Mouse (Mus musculus) limb, embryonic 12.5 days (tissue): ENCODE results near the gene Psme2. TPM values are rescaled to one million over a fixed set of nuclear protein-coding genes. Genes with fewer than 3 reads are reported as not detected.

Experiments
- ATAC-seq: fragments of 200-750 bp; cut with Nextera tagmentation; 2 replicates; pipeline ENCODE4 v1.8.0; 2017; ENCODE audit warnings: low read depth, moderate TSS enrichment; ENCODE audit not compliant: insufficient number of reproducible peaks, insufficient read depth, low FRiP score, low TSS enrichment
- H3K27ac ChIP-seq: fragments of 300-500 bp; sonication (generic); 2 replicates; pipeline ENCODE4 v1.5.1; 2016; ENCODE audit warnings: mild to moderate bottlenecking, moderate library complexity
- H3K27me3 ChIP-seq: fragments of 300-500 bp; sonication (generic); 2 replicates; pipeline ENCODE4 v1.6.1; 2016; ENCODE audit warnings: mild to moderate bottlenecking, moderate library complexity
- H3K36me3 ChIP-seq: fragments of 300-500 bp; sonication (generic); 2 replicates; pipeline ENCODE4 v1.6.1; 2016; ENCODE audit warnings: mild to moderate bottlenecking, moderate library complexity
- H3K4me1 ChIP-seq: fragments of 300-500 bp; sonication (generic); replicated peaks from 2 replicates; pipeline ENCODE4 v1.6.1; 2016
- H3K4me2 ChIP-seq: fragments of 300-500 bp; sonication (generic); 2 replicates; pipeline ENCODE4 v1.6.1; 2016; ENCODE audit warnings: mild to moderate bottlenecking, moderate library complexity
- H3K4me3 ChIP-seq: fragments of 300-500 bp; sonication (generic); replicated peaks from 2 replicates; pipeline ENCODE4 v1.5.1; 2016; ENCODE audit warnings: mild to moderate bottlenecking
- H3K9ac ChIP-seq: fragments of 300-500 bp; sonication (generic); replicated peaks from 2 replicates; pipeline ENCODE4 v1.6.1; 2016; ENCODE audit warnings: mild to moderate bottlenecking, moderate library complexity
- H3K9me3 ChIP-seq: fragments of 300-500 bp; sonication (generic); 2 replicates; pipeline ENCODE4 v1.6.1; 2016; ENCODE audit warnings: mild to moderate bottlenecking, moderate library complexity
- WGBS: fragments of 180-500 bp; shearing (Covaris S2); methylation state at CpG from one replicate; pipeline ENCODE4 v1.1.7; 2016; 5-methylcytosine and 5-hydroxymethylcytosine counted together
- polyA plus RNA-seq: library from polyadenylated mRNA; unstranded; fragments of >200 nt; fragmentation: Nextera tagmentation; extraction: Ambion mirVana; gene quantifications from 2 replicates; pipeline ENCODE4 v1.2.1, GENCODE M21; 2016

The Psme2 gene
- polyA plus RNA-seq, 1 experiment from 2014 or later, result 260 TPM

- no peak for ATAC-seq
- Histone ChIP-seq H3K9me3 (no peaks in the 10 kb centered on the region), H3K4me2 (no peak overlapping the region), H3K27me3 (no peaks in the 10 kb centered on the region), H3K9ac (no peak overlapping the region), H3K4me1 (no peaks in the 10 kb centered on the region), H3K36me3 (peaks cover 55% of the 10 kb centered on the region), H3K4me3 (no peak overlapping the region), H3K27ac (no peak overlapping the region)
- WGBS, result 87% methylated on average over 6 of the region's 6 CpGs
These were observed 40.7 kb downstream of the Psme2 start for GRCm38 (mm10) chr14:55550191-55550590.

- H3K27ac ChIP-seq, result no peak overlapping the region
These were observed 46.6 kb downstream of the Psme2 start for GRCm38 (mm10) chr14:55544334-55544733.

DNA sequence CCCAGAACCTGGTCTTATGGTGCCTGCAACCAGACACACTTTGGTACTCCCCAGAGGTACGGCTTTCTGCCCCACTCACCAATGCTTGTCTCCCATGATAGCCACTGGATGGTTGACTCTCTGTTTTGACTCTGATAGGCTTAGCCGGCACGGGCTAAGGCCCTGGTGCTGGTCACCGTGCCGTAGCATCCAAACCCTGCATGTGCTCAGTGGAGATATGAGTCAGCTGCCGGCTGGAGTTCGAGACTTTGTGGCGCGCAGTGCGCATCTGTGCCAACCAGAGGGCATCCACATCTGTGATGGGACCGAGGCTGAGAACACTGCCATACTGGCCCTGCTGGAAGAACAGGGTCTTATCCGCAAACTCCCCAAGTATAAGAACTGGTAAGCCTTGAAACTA lies 48.6 kb downstream of the Psme2 start:
- H3K27me3 ChIP-seq, result no peaks in the 10 kb centered on the region
- 96% methylated on average over 12 of the region's 12 CpGs for WGBS
- no peak overlapping the region for H3K4me2 ChIP-seq
- H3K9me3 ChIP-seq, result no peaks in the 10 kb centered on the region
- no peak for ATAC-seq
- H3K4me1 ChIP-seq, result peaks cover 13% of the 10 kb centered on the region
- no peak overlapping the region for H3K4me3 ChIP-seq
- no peak overlapping the region for H3K27ac ChIP-seq
- peaks cover 50% of the 10 kb centered on the region for H3K36me3 ChIP-seq
- no peak overlapping the region for H3K9ac ChIP-seq

More at GRCm38 (mm10) chr14:55544334-55544733, 46.6 kb downstream of the Psme2 start:
- H3K36me3 ChIP-seq, result peaks cover 70% of the 10 kb centered on the region
- H3K9ac ChIP-seq, result no peak overlapping the region
- no peaks in the 10 kb centered on the region for H3K9me3 ChIP-seq
- ATAC-seq, result no peak
- no peaks in the 10 kb centered on the region for H3K27me3 ChIP-seq
- peaks cover 13% of the 10 kb centered on the region for H3K4me1 ChIP-seq
- H3K4me2 ChIP-seq, result no peak overlapping the region
- 88% methylated on average over 9 of the region's 9 CpGs for WGBS
- H3K4me3 ChIP-seq, result no peak overlapping the region

GRCm38 (mm10) chr14:55540787-55541321 lies 50.1 kb downstream of the Psme2 start:
- Histone ChIP-seq H3K9me3 (no peaks in the 10 kb centered on the region), H3K4me3 (peak overlapping the region; percentile 67), H3K9ac (peak overlapping the region; percentile 75), H3K27ac (peak overlapping the region; percentile 90), H3K4me2 (peak overlapping the region; percentile 83), H3K4me1 (peaks cover 13% of the 10 kb centered on the region), H3K36me3 (peaks cover 36% of the 10 kb centered on the region), H3K27me3 (no peaks in the 10 kb centered on the region)
- ATAC-seq, result peak; percentile 40; the same call in 1 of the 2 replicates
- 6% methylated on average over 10 of the region's 10 CpGs for WGBS

DNA sequence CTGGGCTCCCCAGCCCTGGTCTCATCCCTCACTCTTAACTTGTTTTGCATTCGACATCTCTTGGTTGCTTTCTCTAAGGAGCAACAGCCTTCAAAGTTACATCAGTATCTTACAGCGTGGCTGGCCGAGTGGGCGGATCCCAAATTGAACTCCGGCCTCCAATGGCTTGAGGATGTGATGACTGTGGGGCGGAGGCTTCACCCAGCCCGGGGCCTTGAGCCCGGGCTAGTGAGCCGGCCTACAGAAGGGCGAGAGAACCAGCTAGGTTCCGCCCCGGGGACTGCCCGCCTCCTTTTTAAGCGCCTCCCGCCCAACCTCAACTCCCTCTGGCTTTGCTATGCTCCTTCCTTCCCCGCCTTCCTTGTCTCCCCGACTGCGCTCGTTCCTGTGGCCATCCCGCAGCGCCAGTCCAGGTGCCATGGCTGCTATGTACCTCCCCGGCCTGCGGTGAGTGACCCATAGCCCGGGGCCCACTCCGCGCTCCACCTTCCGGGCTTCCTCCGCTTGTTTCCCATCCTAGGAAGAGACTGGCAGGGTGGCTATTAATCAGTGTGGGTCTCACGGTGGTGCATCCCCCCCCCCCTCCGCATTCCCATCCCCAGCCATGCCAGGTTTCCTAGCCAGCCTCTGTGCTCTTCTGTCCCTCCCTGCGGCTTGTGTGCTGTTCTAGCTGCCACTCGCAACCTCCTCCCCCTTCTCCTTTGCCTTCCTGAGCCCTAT lies 50.7 kb downstream of the Psme2 start, which contains the start of gene Pck2:
Pck2 (plus strand) TSS at position 200 of the 720 bp plus-strand sequence.
- H3K36me3 ChIP-seq, result peaks cover 30% of the 10 kb centered on the region
- peaks cover 13% of the 10 kb centered on the region for H3K4me1 ChIP-seq
- peak within 1 kb of the TSS; percentile 67 for H3K4me3 ChIP-seq
- peak within 1 kb of the TSS; percentile 75 for H3K9ac ChIP-seq
- no peaks in the 10 kb centered on the region for H3K27me3 ChIP-seq
- ATAC-seq, result peak; percentile 92
- H3K4me2 ChIP-seq, result peak within 1 kb of the TSS; percentile 83
- 2% methylated on average over 32 of the region's 32 CpGs for WGBS
- H3K9me3 ChIP-seq, result no peaks in the 10 kb centered on the region
- peak within 1 kb of the TSS; percentile 90 for H3K27ac ChIP-seq

Other genes with a start within 250 kb of the Psme2 start
- gene Dhrs4, start 112.4 kb downstream of the Psme2 start, polyA plus RNA-seq, result 83.2 and 86.9 TPM in 2 replicates
- gene Carmil3, start 100.5 kb downstream of the Psme2 start, polyA plus RNA-seq, result 3.7 and 5.1 TPM in 2 replicates
- gene Cpne6, start 80.7 kb downstream of the Psme2 start, polyA plus RNA-seq, result 0.32 and 0.35 TPM in 2 replicates
- not detected in 2 replicates for gene Nrl, start 66.1 kb downstream of the Psme2 start, polyA plus RNA-seq
- gene Pck2, start 50.8 kb downstream of the Psme2 start, polyA plus RNA-seq, result 33.2 and 35.4 TPM in 2 replicates
- gene Dcaf11, start 31.1 kb downstream of the Psme2 start, polyA plus RNA-seq, result 65.5 and 69.7 TPM in 2 replicates
- 1.1 TPM in 1 of 2 replicates, not detected in the other for gene A730061H03Rik, start 30.7 kb downstream of the Psme2 start, polyA plus RNA-seq
- 16.0 and 16.1 TPM in 2 replicates for gene Fitm1, start 15.5 kb downstream of the Psme2 start, polyA plus RNA-seq
- 142 and 151 TPM in 2 replicates for gene Psme1, start 13.0 kb downstream of the Psme2 start, polyA plus RNA-seq
- 3.7 and 4.0 TPM in 2 replicates for gene Emc9, start 5.8 kb downstream of the Psme2 start, polyA plus RNA-seq
- gene Rnf31, start 595 bp upstream of the Psme2 start, polyA plus RNA-seq, result 19.9 and 22.4 TPM in 2 replicates
- 9.2 and 9.6 TPM in 2 replicates for gene Irf9, start 12.5 kb upstream of the Psme2 start, polyA plus RNA-seq
- 10.0 and 12.2 TPM in 2 replicates for gene Rec8, start 26.9 kb upstream of the Psme2 start, polyA plus RNA-seq
- gene Ipo4, start 44.8 kb upstream of the Psme2 start, polyA plus RNA-seq, result 78.9 and 100 TPM in 2 replicates
- 2.7 and 3.1 TPM in 2 replicates for gene Gm49378, start 46.8 kb upstream of the Psme2 start, polyA plus RNA-seq
- 96.1 and 96.7 TPM in 2 replicates for gene Tm9sf1, start 52.7 kb upstream of the Psme2 start, polyA plus RNA-seq
- 0.70 and 1.0 TPM in 2 replicates for gene Tssk4, start 59.1 kb upstream of the Psme2 start, polyA plus RNA-seq
- 63.0 and 68.8 TPM in 2 replicates for gene Mdp1, start 69.4 kb upstream of the Psme2 start, polyA plus RNA-seq
- gene Gmpr2, start 80.8 kb upstream of the Psme2 start, polyA plus RNA-seq, result 67.6 and 74.2 TPM in 2 replicates
- 594 and 653 TPM in 2 replicates for gene Nedd8, start 81.0 kb upstream of the Psme2 start, polyA plus RNA-seq
- gene Tinf2, start 90.7 kb upstream of the Psme2 start, polyA plus RNA-seq, result 57.1 and 58.3 TPM in 2 replicates
- 2.0 and 2.7 TPM in 2 replicates for gene Tgm1, start 122.8 kb upstream of the Psme2 start, polyA plus RNA-seq
- 27.3 and 29.0 TPM in 2 replicates for gene Rabggta, start 131.2 kb upstream of the Psme2 start, polyA plus RNA-seq
- gene Dhrs1, start 154.6 kb upstream of the Psme2 start, polyA plus RNA-seq, result 72.5 and 82.6 TPM in 2 replicates
- gene Nop9, start 154.6 kb upstream of the Psme2 start, polyA plus RNA-seq, result 52.0 and 53.0 TPM in 2 replicates
- 0.60 TPM in 1 of 2 replicates, not detected in the other for gene Cideb, start 167.3 kb upstream of the Psme2 start, polyA plus RNA-seq
- gene Ltb4r2, start 170.3 kb upstream of the Psme2 start, polyA plus RNA-seq, result 0.58 and 0.73 TPM in 2 replicates
- gene Ltb4r1, start 174.8 kb upstream of the Psme2 start, polyA plus RNA-seq, result 0.26 and 0.68 TPM in 2 replicates
- gene Adcy4, start 193.0 kb upstream of the Psme2 start, polyA plus RNA-seq, result 17.7 and 19.9 TPM in 2 replicates
- 25.2 and 36.4 TPM in 2 replicates for gene Ripk3, start 197.8 kb upstream of the Psme2 start, polyA plus RNA-seq
- gene Nfatc4, start 232.0 kb upstream of the Psme2 start, polyA plus RNA-seq, result 147 and 151 TPM in 2 replicates